Mouse (Mus musculus): ENCODE data around the gene Odf2. TPM values are rescaled to one million over a fixed set of nuclear protein-coding genes. Genes with fewer than 3 reads are reported as not detected.

Gene Odf2
- polyA plus RNA-seq, 1 experiment from 2014 or later: 133 TPM

DNA sequence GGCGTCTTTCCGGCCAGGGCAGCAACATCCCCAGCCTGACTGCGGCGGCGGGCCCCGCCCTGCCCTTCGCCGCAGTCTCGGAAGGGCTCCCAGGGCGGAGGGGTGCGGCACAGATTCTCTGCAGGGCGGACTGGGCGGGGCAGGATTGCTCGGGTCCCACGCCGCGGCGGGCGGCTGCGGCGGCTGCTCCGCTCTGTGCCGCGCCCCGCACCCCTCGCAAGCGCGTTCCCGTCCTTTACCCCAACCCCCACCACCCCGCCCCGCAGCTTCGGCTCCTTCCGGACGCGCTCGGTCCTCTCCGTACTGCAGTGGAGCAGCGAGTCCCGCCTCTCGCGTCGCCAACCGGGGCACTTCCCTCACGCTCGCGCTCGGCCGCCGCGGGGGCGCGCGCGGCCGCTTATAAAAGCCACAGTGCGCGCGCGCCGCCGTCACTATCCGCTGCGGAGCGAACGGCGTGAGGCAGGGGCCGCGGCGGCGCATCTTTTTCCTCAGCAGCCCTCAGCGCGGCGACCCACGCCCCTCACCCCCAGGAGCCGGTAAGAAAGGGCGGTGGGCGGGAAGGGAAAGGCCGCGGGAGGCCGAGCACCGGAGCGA, 76.3 kb downstream of the Odf2 start, which contains the start of gene Sptan1:
Gene Sptan1, plus strand, starts transcription at position 311 of the 594 bp plus-strand sequence.
- Histone ChIP-seq H3K9me3 (no peaks in the 10 kb centered on the region), H3K4me3 (replicated peaks) (peak within 1 kb of the TSS; percentile 98), H3K27me3 (no peaks in the 10 kb centered on the region), H3K4me1 (peaks cover 50% of the 10 kb centered on the region), H3K27ac (peak within 1 kb of the TSS; percentile 93), H3K36me3 (replicated peaks) (peaks cover 15% of the 10 kb centered on the region; the same call in 1 of the 2 replicates), H3K9ac (peak within 1 kb of the TSS; percentile 96), H3K4me2 (peak within 1 kb of the TSS; percentile 72)
- peak; percentile 98 for ATAC-seq (ENCODE audit: low FRiP score)
- under 1% methylated on average over 82 of the region's 82 CpGs for WGBS

- H3K4me1 ChIP-seq: peaks cover 50% of the 10 kb centered on the region
- ATAC-seq (ENCODE audit: low FRiP score): peak; percentile 47
- peak overlapping the region; percentile 98 for H3K4me3 ChIP-seq (replicated peaks)
- H3K27me3 ChIP-seq: no peaks in the 10 kb centered on the region
- H3K9ac ChIP-seq: peak overlapping the region; percentile 96
- H3K36me3 ChIP-seq (replicated peaks): peaks cover 17% of the 10 kb centered on the region; the same call in 1 of the 2 replicates
- peak overlapping the region; percentile 93 for H3K27ac ChIP-seq
- H3K4me2 ChIP-seq: peak overlapping the region; percentile 72
- H3K9me3 ChIP-seq: no peaks in the 10 kb centered on the region
- WGBS: under 1% methylated on average over 38 of the region's 41 CpGs
Observed at GRCm38 (mm10) chr2:29965906-29966305, 76.9 kb downstream of the Odf2 start.

DNA sequence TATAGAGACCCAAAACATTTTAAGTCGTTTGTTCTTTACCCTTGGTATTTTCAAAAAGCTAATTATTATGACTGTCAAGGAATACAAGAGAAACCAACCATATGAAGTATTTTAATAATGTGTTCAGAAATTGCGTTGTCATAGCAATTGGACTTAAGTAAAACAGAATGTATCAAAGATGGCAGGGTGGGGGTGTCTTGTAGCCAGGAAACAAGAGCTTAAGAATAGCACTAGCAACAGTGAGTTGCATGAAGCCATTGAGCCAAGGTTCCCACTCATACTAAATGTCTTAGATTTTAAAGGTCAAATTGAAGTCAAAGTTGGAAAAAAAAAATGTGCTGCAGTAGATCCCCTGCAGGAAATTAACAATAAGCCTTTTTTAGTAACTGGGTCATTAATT, 77.8 kb downstream of the Odf2 start:
- WGBS: 74% methylated on average over 2 of the region's 2 CpGs
- H3K9ac ChIP-seq: peak overlapping the region; percentile 96
- H3K4me3 ChIP-seq (replicated peaks): peak overlapping the region; percentile 98
- no peaks in the 10 kb centered on the region for H3K9me3 ChIP-seq
- H3K4me2 ChIP-seq: peak overlapping the region; percentile 72
- peaks cover 52% of the 10 kb centered on the region for H3K4me1 ChIP-seq
- no peak overlapping the region for H3K27ac ChIP-seq
- no peak for ATAC-seq (ENCODE audit: low FRiP score)
- peaks cover 17% of the 10 kb centered on the region; the same call in 1 of the 2 replicates for H3K36me3 ChIP-seq (replicated peaks)
- H3K27me3 ChIP-seq: no peaks in the 10 kb centered on the region

DNA sequence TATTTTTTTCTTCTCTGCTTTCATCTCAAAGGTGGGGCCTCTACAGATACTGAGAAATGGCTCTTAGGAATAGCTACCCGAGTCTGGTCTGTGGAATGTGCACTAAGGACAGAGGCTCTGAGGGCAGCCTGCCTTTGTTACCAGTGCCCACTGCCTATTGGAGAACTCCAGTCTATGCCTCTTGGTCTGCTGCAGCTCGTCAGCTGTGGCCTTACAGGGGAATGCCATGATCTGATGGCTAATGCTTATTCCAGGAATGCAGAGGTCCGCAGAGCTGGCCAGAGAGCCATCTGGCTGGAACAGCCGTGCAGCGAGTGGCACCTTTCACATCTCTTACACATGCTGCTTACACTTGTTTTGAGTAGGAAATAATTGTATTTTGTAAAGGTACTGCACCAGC, 78.7 kb downstream of the Odf2 start:
- Histone ChIP-seq H3K27me3 (no peaks in the 10 kb centered on the region), H3K4me1 (peaks cover 57% of the 10 kb centered on the region), H3K9me3 (no peaks in the 10 kb centered on the region), H3K4me3 (replicated peaks) (peak overlapping the region; percentile 12; the same call in 1 of the 2 replicates), H3K36me3 (replicated peaks) (peaks cover 17% of the 10 kb centered on the region; the same call in 1 of the 2 replicates), H3K27ac (no peak overlapping the region), H3K4me2 (peak overlapping the region; percentile 72), H3K9ac (no peak overlapping the region)
- 64% methylated on average over 5 of the region's 5 CpGs for WGBS
- ATAC-seq (ENCODE audit: low FRiP score): no peak

DNA sequence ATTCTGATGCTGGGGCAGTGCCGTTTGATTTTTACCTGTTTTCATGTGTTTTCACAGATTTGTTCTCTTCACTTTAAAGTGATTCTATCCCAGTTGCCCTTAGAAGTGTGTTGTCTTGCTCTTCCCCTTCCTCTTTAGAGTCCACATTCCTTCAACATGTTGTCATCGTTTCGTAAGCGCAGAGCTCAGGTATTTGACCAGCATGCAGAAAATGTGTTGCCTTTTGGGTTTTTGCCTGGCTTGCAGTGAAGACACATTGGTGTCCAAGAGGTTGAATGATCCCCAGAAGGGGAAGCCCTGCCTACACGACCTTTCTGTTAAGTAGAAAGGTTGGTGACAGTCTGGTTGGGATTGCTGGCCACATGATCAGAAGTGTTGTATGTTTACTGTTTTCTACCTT, 79.6 kb downstream of the Odf2 start:
- H3K9ac ChIP-seq: no peak overlapping the region

DNA sequence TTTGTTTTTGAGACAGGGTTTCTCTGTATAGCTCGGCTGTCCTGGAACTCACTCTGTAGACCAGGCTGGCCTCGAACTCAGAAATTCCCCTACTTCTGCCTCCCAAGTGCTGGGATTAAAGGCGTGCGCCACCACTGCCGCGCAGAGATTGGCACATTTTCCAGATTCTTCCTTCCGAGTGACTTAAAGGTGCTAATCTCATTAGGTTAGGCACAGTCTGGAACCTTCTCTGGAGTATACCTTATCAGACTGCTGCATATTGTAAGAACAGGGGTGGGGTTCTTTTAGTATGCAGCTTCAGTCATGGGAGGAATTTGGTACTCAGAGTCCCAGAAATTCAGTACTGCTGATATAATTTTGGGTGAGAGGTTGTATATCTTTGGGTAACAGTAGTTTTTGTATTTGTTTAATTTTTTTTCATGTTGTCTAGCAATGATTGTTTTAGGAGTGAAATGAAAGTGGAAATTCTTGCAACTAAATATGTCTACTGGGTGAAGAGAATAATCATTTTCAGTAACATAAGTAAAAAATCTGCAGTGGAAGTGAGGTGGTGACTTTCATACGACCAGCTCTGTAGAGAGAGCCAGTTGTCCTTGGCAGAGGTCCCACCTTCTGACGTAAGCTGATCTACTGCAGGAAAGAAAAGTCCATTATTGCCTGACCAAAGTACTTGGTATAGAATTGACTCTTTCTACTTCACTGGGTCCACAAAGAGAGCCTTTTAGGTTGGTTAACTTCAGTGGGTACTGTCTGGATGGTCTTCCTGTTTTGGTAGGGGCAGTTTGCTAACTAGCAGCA, 83.0 kb downstream of the Odf2 start:
- H3K4me3 ChIP-seq (replicated peaks): no peak overlapping the region
- H3K9ac ChIP-seq: no peak overlapping the region
- no peak overlapping the region for H3K27ac ChIP-seq
- H3K27me3 ChIP-seq: no peaks in the 10 kb centered on the region
- ATAC-seq (ENCODE audit: low FRiP score): no peak
- 83% methylated on average over 9 of the region's 9 CpGs for WGBS
- H3K9me3 ChIP-seq: no peaks in the 10 kb centered on the region
- peaks cover 25% of the 10 kb centered on the region for H3K36me3 ChIP-seq (replicated peaks)
- H3K4me2 ChIP-seq: no peak overlapping the region
- H3K4me1 ChIP-seq: peaks cover 40% of the 10 kb centered on the region

More for the DNA sequence above, 79.6 kb downstream of the Odf2 start:
- H3K27ac ChIP-seq: no peak overlapping the region
- peaks cover 17% of the 10 kb centered on the region; the same call in 1 of the 2 replicates for H3K36me3 ChIP-seq (replicated peaks)
- peaks cover 57% of the 10 kb centered on the region for H3K4me1 ChIP-seq
- no peak overlapping the region for H3K4me2 ChIP-seq
- H3K4me3 ChIP-seq (replicated peaks): no peak overlapping the region
- no peak for ATAC-seq (ENCODE audit: low FRiP score)
- no peaks in the 10 kb centered on the region for H3K27me3 ChIP-seq
- 81% methylated on average over 5 of the region's 5 CpGs for WGBS
- H3K9me3 ChIP-seq: no peaks in the 10 kb centered on the region

DNA sequence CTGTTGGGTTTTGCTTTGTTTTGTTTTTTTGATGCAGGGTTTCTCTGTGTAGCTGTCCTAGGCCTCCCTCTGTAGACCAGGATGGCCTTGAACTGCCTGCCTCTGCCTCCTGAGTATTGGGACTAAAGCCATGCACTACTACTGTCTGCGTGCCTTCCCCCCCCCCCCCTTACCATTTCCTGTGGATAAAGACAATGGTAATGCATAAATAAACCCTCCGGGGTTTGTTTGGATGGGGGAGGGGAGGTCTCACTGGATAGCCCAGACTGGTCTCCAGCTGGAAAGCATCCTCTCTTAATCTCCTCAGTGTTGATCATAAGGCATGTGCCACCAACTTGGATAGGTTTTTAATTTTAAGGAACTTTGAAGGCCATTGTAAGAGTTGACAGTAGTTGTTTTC, 84.5 kb downstream of the Odf2 start:
- no peak for ATAC-seq (ENCODE audit: low FRiP score)
- Histone ChIP-seq H3K27ac (no peak overlapping the region), H3K36me3 (replicated peaks) (peaks cover 27% of the 10 kb centered on the region), H3K4me2 (no peak overlapping the region), H3K9me3 (no peaks in the 10 kb centered on the region), H3K4me3 (replicated peaks) (no peak overlapping the region), H3K27me3 (no peaks in the 10 kb centered on the region), H3K9ac (no peak overlapping the region), H3K4me1 (peaks cover 25% of the 10 kb centered on the region)
- WGBS: 25% methylated on average over 2 of the region's 2 CpGs

DNA sequence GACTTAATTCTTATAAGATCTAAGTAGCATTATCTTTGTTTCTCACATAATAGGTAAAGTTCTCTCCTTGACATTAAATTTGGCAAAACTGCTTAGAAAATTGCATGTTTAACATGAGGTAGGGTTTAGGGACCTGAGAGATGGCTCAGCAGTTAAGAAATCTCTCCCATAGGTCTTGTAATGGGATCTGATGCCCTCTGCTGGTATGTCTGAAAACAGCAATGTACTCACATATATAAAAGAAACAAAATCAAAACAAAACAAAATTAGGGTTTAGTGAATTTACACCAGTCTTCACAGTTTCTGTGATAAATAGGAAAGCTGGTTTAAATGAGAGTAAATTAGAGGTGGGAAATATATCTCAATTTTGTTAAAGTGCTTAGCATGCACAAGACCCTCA, 88.3 kb downstream of the Odf2 start:
- Histone ChIP-seq H3K4me2 (no peak overlapping the region), H3K27me3 (no peaks in the 10 kb centered on the region), H3K36me3 (replicated peaks) (peaks cover 46% of the 10 kb centered on the region), H3K27ac (no peak overlapping the region), H3K4me1 (peaks cover 8% of the 10 kb centered on the region), H3K9ac (no peak overlapping the region), H3K9me3 (no peaks in the 10 kb centered on the region), H3K4me3 (replicated peaks) (no peak overlapping the region)
- ATAC-seq (ENCODE audit: low FRiP score): no peak

DNA sequence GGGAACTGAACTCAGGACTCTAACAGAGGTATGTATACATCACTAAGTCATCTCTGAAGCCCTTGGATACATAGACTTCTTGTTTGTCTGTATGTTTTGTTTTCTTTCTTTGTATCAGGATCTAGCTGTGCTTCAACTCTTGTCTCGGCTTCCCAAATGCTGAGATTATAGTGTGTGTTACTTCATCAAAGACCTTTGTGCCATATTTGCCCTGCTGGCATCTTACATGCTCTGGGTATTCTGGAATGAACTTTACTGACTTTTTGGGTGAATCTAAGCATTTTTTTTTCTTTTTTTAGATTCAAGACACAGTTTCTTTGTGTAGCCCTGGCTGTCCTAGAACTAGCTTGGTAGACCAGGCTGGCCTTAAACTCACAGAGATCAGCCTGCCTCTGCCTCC, 91.6 kb downstream of the Odf2 start:
- H3K27ac ChIP-seq: no peak overlapping the region
- no peaks in the 10 kb centered on the region for H3K9me3 ChIP-seq
- no peak for ATAC-seq (ENCODE audit: low FRiP score)
- 89% methylated on average over 1 of the region's 1 CpGs for WGBS
- H3K4me3 ChIP-seq (replicated peaks): no peak overlapping the region
- H3K36me3 ChIP-seq (replicated peaks): peaks cover 78% of the 10 kb centered on the region
- H3K4me2 ChIP-seq: no peak overlapping the region
- no peaks in the 10 kb centered on the region; the same call in 1 of the 2 replicates for H3K4me1 ChIP-seq
- H3K9ac ChIP-seq: no peak overlapping the region
- no peaks in the 10 kb centered on the region for H3K27me3 ChIP-seq

Small RNA genes within 50 kb of the gene (microRNA-seq; reads per million reads assigned to microRNA genes)
- gene Mir219a-2 (not detected), gene Mir219b (not detected)

Other genes with a start within 250 kb of the Odf2 start
- gene Gm13420, start 137.5 kb upstream of the Odf2 start, polyA plus RNA-seq (2016; fragmentation: Nextera tagmentation; extraction: Ambion mirVana): not detected in 2 replicates
- 0.35 TPM in 1 of 2 replicates, not detected in the other for gene Gm13547, start 129.9 kb upstream of the Odf2 start, polyA plus RNA-seq (2016; fragmentation: Nextera tagmentation; extraction: Ambion mirVana)
- 26.6 and 29.6 TPM in 2 replicates for gene Coq4, start 101.7 kb upstream of the Odf2 start, polyA plus RNA-seq (2016; fragmentation: Nextera tagmentation; extraction: Ambion mirVana)
- gene Trub2, start 100.7 kb upstream of the Odf2 start, polyA plus RNA-seq (2016; fragmentation: Nextera tagmentation; extraction: Ambion mirVana): 40.0 and 42.5 TPM in 2 replicates
- 16.5 and 19.4 TPM in 2 replicates for gene Slc27a4, start 86.6 kb upstream of the Odf2 start, polyA plus RNA-seq (2016; fragmentation: Nextera tagmentation; extraction: Ambion mirVana)
- 13.6 and 14.9 TPM in 2 replicates for gene Urm1, start 69.1 kb upstream of the Odf2 start, polyA plus RNA-seq (2016; fragmentation: Nextera tagmentation; extraction: Ambion mirVana)
- 9.4 and 10.1 TPM in 2 replicates for gene Cercam, start 20.1 kb upstream of the Odf2 start, polyA plus RNA-seq (2016; fragmentation: Nextera tagmentation; extraction: Ambion mirVana)
- 77.6 and 79.7 TPM in 2 replicates for gene Gle1, start 46.2 kb downstream of the Odf2 start, polyA plus RNA-seq (2016; fragmentation: Nextera tagmentation; extraction: Ambion mirVana)
- 160 and 173 TPM in 2 replicates for gene Sptan1, start 76.3 kb downstream of the Odf2 start, polyA plus RNA-seq (2016; fragmentation: Nextera tagmentation; extraction: Ambion mirVana)
- 42.3 and 42.5 TPM in 2 replicates for gene Wdr34, start 159.7 kb downstream of the Odf2 start, polyA plus RNA-seq (2016; fragmentation: Nextera tagmentation; extraction: Ambion mirVana)
- 774 and 776 TPM in 2 replicates for gene Set, start 168.2 kb downstream of the Odf2 start, polyA plus RNA-seq (2016; fragmentation: Nextera tagmentation; extraction: Ambion mirVana)
- gene Pkn3, start 188.5 kb downstream of the Odf2 start, polyA plus RNA-seq (2016; fragmentation: Nextera tagmentation; extraction: Ambion mirVana): 10.3 TPM in 2 replicates
- gene Zdhhc12, start 204.4 kb downstream of the Odf2 start, polyA plus RNA-seq (2016; fragmentation: Nextera tagmentation; extraction: Ambion mirVana): 22.9 TPM in 2 replicates
- 9.2 and 9.5 TPM in 2 replicates for gene Zer1, start 235.4 kb downstream of the Odf2 start, polyA plus RNA-seq (2016; fragmentation: Nextera tagmentation; extraction: Ambion mirVana)
- 8.3 and 14.0 TPM in 2 replicates for gene Tbc1d13, start 244.5 kb downstream of the Odf2 start, polyA plus RNA-seq (2016; fragmentation: Nextera tagmentation; extraction: Ambion mirVana)